Comparison of ENCODE assay signal across 36 mouse cellular contexts in the genomic region with DNA sequence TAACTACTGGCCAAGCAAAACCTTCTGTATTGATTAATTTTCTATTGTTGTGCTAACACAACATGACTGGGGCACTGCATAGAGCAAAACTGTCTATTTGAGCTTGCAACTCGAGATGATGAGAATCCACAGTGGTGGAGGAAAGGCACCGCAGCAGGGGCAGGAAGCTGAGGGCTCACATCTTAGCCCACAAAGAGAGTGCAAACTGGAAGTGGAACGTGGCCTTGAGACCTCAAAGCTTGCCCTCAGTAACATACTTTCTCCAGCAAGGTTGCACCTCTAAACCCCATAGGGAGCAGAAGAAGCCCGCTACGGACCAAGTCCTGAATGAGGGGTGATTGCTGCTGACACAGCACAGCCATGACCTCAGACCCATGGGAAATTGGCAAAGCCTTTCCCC. TPM values are rescaled to one million over a fixed set of nuclear protein-coding genes. Genes with fewer than 3 reads are reported as not detected.
DNase-seq lines count a peak whose midpoint lies in the region; ATAC-seq and TF ChIP-seq lines count a peak whose summit lies in the region.
"Had no signal": no experiment of that assay in that cellular context is flagged by ENCODE, and none has a peak within 500 bp of the region (broad histone marks: within the 10 kb centered on the region; RNA-seq: fewer than 3 reads in every experiment).

No protein-coding gene starts in this region.

- peak overlapping the region; percentile 4; the same call in 1 of the 2 replicates for H3K27ac ChIP-seq in spleen, adult 2 months (ENCODE audit: insufficient read depth, low read length)
- H3K27ac ChIP-seq: embryonic facial prominence, embryonic 10.5 days; embryonic facial prominence, embryonic 13.5 days; forebrain, embryonic 12.5 days; forebrain, embryonic 15.5 days; heart, adult 2 months; heart, embryonic 10.5 days; heart, embryonic 13.5 days; hindbrain, embryonic 10.5 days; hindbrain, embryonic 14.5 days; hindbrain, postnatal 0 days had no signal

- H3K4me1 ChIP-seq in spleen, adult 2 months (ENCODE audit: control insufficient read depth, insufficient read depth, insufficient read length): peaks cover 20% of the 10 kb centered on the region
- H3K4me1 ChIP-seq: embryonic facial prominence, embryonic 10.5 days; embryonic facial prominence, embryonic 13.5 days; forebrain, embryonic 12.5 days; forebrain, embryonic 15.5 days had no signal

- H3K36me3 ChIP-seq in spleen, adult 2 months (ENCODE audit: control insufficient read depth, insufficient read depth, low read length): no peaks in the 10 kb centered on the region
- H3K36me3 ChIP-seq: embryonic facial prominence, embryonic 10.5 days; embryonic facial prominence, embryonic 13.5 days; forebrain, embryonic 12.5 days; forebrain, embryonic 15.5 days; heart, embryonic 10.5 days; heart, embryonic 13.5 days; hindbrain, embryonic 10.5 days had no signal

- no peak for TF ChIP-seq POLR2A in spleen, adult 2 months (IDR thresholded peaks at IDR 0.05; ENCODE audit: low read depth, low read length)

- TF ChIP-seq CTCF in spleen, adult 2 months (IDR thresholded peaks at IDR 0.05; ENCODE audit: extremely low read depth, insufficient read depth, insufficient read length, insufficient replicate concordance): no peak

- H3K27me3 ChIP-seq in spleen, adult 2 months (ENCODE audit: control insufficient read depth, insufficient read depth, low read length): no peaks in the 10 kb centered on the region
- H3K27me3 ChIP-seq: embryonic facial prominence, embryonic 13.5 days; forebrain, embryonic 12.5 days; forebrain, embryonic 15.5 days; heart, embryonic 13.5 days had no signal

- 0 out of 2 replicates have a peak, but pooled peaks have one; percentile 8 for ATAC-seq in granulocyte monocyte progenitor cell, adult 5-6 weeks (replicated peaks; ENCODE audit: poor library complexity, severe bottlenecking)
- ATAC-seq: CD4-positive, CD25-positive, alpha-beta regulatory T cell, adult 4 months; forebrain, embryonic 15.5 days; hindbrain, postnatal 0 days; inflammation-experienced regulatory T-cells, adult 6 months had no signal

- 10% methylated on average over 5 of the region's 5 CpGs for WGBS in spleen, adult 2 months

- DNase-seq in spleen, adult 2 months (ENCODE audit: low read depth in 1 of 2, low spot score in 2 of 2): no peak
- DNase-seq in spleen, postnatal 4 days (ENCODE audit: low spot score in 2 of 2): no peak
- peak; percentile 84 for DNase-seq in 416B (ENCODE audit: low read depth)
- DNase-seq in thymus, postnatal 14 days: peak; percentile 8
- DNase-seq in frontal cortex, postnatal 14 days (ENCODE audit: low spot score in 2 of 2): no peak
- DNase-seq in gastrocnemius, postnatal 10 days: no peak
- DNase-seq: adrenal gland, adult 2 months; adrenal gland, postnatal 14 days; cerebellum, adult 11 months; cerebellum, adult 2 months; cerebellum, adult 9-11 months; cerebellum, postnatal 25 days; embryo, embryonic 11 days; gastrocnemius, postnatal 14 days; heart, adult 2 months; heart, postnatal 14 days had no signal

- no peak overlapping the region for H3K4me3 ChIP-seq in spleen, adult 2 months (ENCODE audit: extremely low read depth, insufficient read depth, insufficient read length)
- H3K4me3 ChIP-seq: embryonic facial prominence, embryonic 10.5 days; embryonic facial prominence, embryonic 13.5 days; erythroblast, embryonic 14.5 days; forebrain, embryonic 12.5 days; forebrain, embryonic 15.5 days; heart, adult 2 months; heart, embryonic 10.5 days; heart, embryonic 13.5 days; hindbrain, embryonic 10.5 days had no signal

RNA-seq across cellular contexts. Expression of a gene that starts 4.7 kb away (rescaled TPM):
- 0.07 and 0.13 TPM in 2 replicates for polyA plus RNA-seq in spleen, adult 2 months (2012; rRNA removed)
- not detected in 2 replicates for total RNA-seq in granulocyte monocyte progenitor cell, adult 5-6 weeks (2014; fragmentation: Nextera tagmentation)
- total RNA-seq in granulocyte monocyte progenitor cell, adult 5-6 weeks (2017): not detected in 2 replicates
- not detected for total RNA-seq in gastrocnemius, postnatal 10 days (2021)
- total RNA-seq: gastrocnemius, postnatal 14 days; heart, adult 2 months; heart, postnatal 14 days; hindbrain, postnatal 0 days; MEL had no signal
- polyA plus RNA-seq: C2C12; CD4-positive, CD25-positive, alpha-beta regulatory T cell, adult 4 months; cerebellum, adult 2 months; cortical plate, adult 2 months; embryonic facial prominence, embryonic 10.5 days; embryonic facial prominence, embryonic 13.5 days; erythroblast, embryonic 14.5 days; forebrain, embryonic 12.5 days; forebrain, embryonic 15.5 days; heart, adult 2 months; heart, embryonic 10.5 days; heart, embryonic 13.5 days; hindbrain, embryonic 10.5 days; hindbrain, embryonic 14.5 days; hindbrain, postnatal 0 days had no signal

RNA-seq across cellular contexts. Expression of a gene that starts 23.8 kb away (rescaled TPM):
- not detected in 2 replicates for polyA plus RNA-seq in spleen, adult 2 months (2012; rRNA removed)
- total RNA-seq in granulocyte monocyte progenitor cell, adult 5-6 weeks (2014; fragmentation: Nextera tagmentation): not detected in 2 replicates
- total RNA-seq in granulocyte monocyte progenitor cell, adult 5-6 weeks (2017): not detected in 2 replicates
- total RNA-seq in gastrocnemius, postnatal 10 days (2021): not detected
- total RNA-seq: adrenal gland, adult 2 months; adrenal gland, postnatal 14 days; adrenal gland, postnatal 4 days; gastrocnemius, adult 18-20 months; gastrocnemius, postnatal 14 days; heart, adult 2 months; heart, postnatal 14 days; hindbrain, postnatal 0 days; MEL had no signal
- polyA plus RNA-seq: adrenal gland, adult 2 months; C2C12; CD4-positive, CD25-positive, alpha-beta regulatory T cell, adult 4 months; cerebellum, adult 2 months; cortical plate, adult 2 months; embryonic facial prominence, embryonic 10.5 days; embryonic facial prominence, embryonic 13.5 days; erythroblast, embryonic 14.5 days; forebrain, embryonic 12.5 days; forebrain, embryonic 15.5 days; gonadal fat pad, adult 2 months; heart, adult 2 months; heart, embryonic 10.5 days; heart, embryonic 13.5 days; heart, embryonic 16.5 days; hindbrain, embryonic 10.5 days; hindbrain, embryonic 14.5 days; hindbrain, postnatal 0 days; inflammation-experienced regulatory T-cells, adult 6 months had no signal

RNA-seq across cellular contexts. Expression of a gene that starts 24.1 kb away (rescaled TPM):
- not detected in 2 replicates for polyA plus RNA-seq in spleen, adult 2 months (2012; rRNA removed)
- total RNA-seq in granulocyte monocyte progenitor cell, adult 5-6 weeks (2014; fragmentation: Nextera tagmentation): not detected in 2 replicates
- not detected in 2 replicates for total RNA-seq in granulocyte monocyte progenitor cell, adult 5-6 weeks (2017)
- total RNA-seq in gastrocnemius, postnatal 10 days (2021): not detected
- total RNA-seq: adrenal gland, adult 2 months; adrenal gland, postnatal 14 days; adrenal gland, postnatal 4 days; gastrocnemius, adult 18-20 months; gastrocnemius, postnatal 14 days; heart, adult 2 months; heart, postnatal 14 days; hindbrain, postnatal 0 days; MEL had no signal
- polyA plus RNA-seq: adrenal gland, adult 2 months; C2C12; CD4-positive, CD25-positive, alpha-beta regulatory T cell, adult 4 months; cerebellum, adult 2 months; cortical plate, adult 2 months; embryonic facial prominence, embryonic 10.5 days; embryonic facial prominence, embryonic 13.5 days; erythroblast, embryonic 14.5 days; forebrain, embryonic 12.5 days; forebrain, embryonic 15.5 days; gonadal fat pad, adult 2 months; heart, adult 2 months; heart, embryonic 10.5 days; heart, embryonic 13.5 days; heart, embryonic 16.5 days; hindbrain, embryonic 10.5 days; hindbrain, embryonic 14.5 days; hindbrain, postnatal 0 days; inflammation-experienced regulatory T-cells, adult 6 months had no signal

RNA-seq across cellular contexts. Expression of a gene that starts 42.6 kb away (rescaled TPM):
- 0.11 TPM in 1 of 2 replicates, not detected in the other for polyA plus RNA-seq in spleen, adult 2 months (2012; rRNA removed)
- not detected in 2 replicates for total RNA-seq in granulocyte monocyte progenitor cell, adult 5-6 weeks (2014; fragmentation: Nextera tagmentation)
- not detected in 2 replicates for total RNA-seq in granulocyte monocyte progenitor cell, adult 5-6 weeks (2017)
- total RNA-seq in gastrocnemius, postnatal 10 days (2021): not detected
- total RNA-seq: gastrocnemius, adult 18-20 months; gastrocnemius, postnatal 14 days; heart, adult 2 months; heart, postnatal 14 days; hindbrain, postnatal 0 days; MEL had no signal
- polyA plus RNA-seq: adrenal gland, adult 2 months; C2C12; cerebellum, adult 2 months; cortical plate, adult 2 months; embryonic facial prominence, embryonic 10.5 days; embryonic facial prominence, embryonic 13.5 days; erythroblast, embryonic 14.5 days; forebrain, embryonic 12.5 days; forebrain, embryonic 15.5 days; heart, adult 2 months; heart, embryonic 10.5 days; heart, embryonic 13.5 days; heart, embryonic 16.5 days; hindbrain, embryonic 10.5 days; hindbrain, embryonic 14.5 days; hindbrain, postnatal 0 days; inflammation-experienced regulatory T-cells, adult 6 months had no signal

Comparison
In these comparisons a context has a peak if more than half of its experiments do, and no peak if none do; other contexts are left out.
1. DNase-seq: peak in 416B (single experiment) and thymus, postnatal 14 days (single experiment); none in spleen, adult 2 months (0 of 2), spleen, postnatal 4 days (0 of 2), frontal cortex, postnatal 14 days (0 of 2) and gastrocnemius, postnatal 10 days (single experiment).